Mouse (Mus musculus) lung, embryonic 14.5 days (tissue): ENCODE data around the gene Gatad1. TPM values are rescaled to one million over a fixed set of nuclear protein-coding genes. Genes with fewer than 3 reads are reported as not detected.

Source experiments
- ATAC-seq: fragments of 200-750 bp; cut with Nextera tagmentation; 2 replicates; pipeline ENCODE4 v1.8.0; 2017; ENCODE audit warnings: mild to moderate bottlenecking, moderate TSS enrichment, moderate library complexity; ENCODE audit not compliant: insufficient read depth
- DNase-seq: peaks from one replicate; pipeline ENCODE4 v3.0.0-alpha.2; 2015
- H3K27ac ChIP-seq: fragments of 300-500 bp; sonication (generic); 2 replicates; pipeline ENCODE4 v1.5.1; 2014; ENCODE audit warnings: low read depth, mild to moderate bottlenecking, moderate library complexity
- H3K27me3 ChIP-seq: fragments of 300-500 bp; sonication (generic); 2 replicates; pipeline ENCODE4 v1.6.1; 2014; ENCODE audit warnings: low read length, control low read depth; ENCODE audit not compliant: insufficient read depth
- H3K36me3 ChIP-seq: fragments of 300-500 bp; sonication (generic); 2 replicates; pipeline ENCODE4 v1.6.1; 2014; ENCODE audit warnings: control low read depth; ENCODE audit not compliant: insufficient read depth
- H3K4me1 ChIP-seq: fragments of 300-500 bp; sonication (generic); 2 replicates; pipeline ENCODE4 v1.6.1; 2014; ENCODE audit warnings: antibody characterized with exemption, control low read depth; ENCODE audit not compliant: insufficient read depth
- H3K4me2 ChIP-seq: fragments of 300-500 bp; sonication (generic); 2 replicates; pipeline ENCODE4 v1.6.1; 2014; ENCODE audit warnings: mild to moderate bottlenecking
- H3K4me3 ChIP-seq: fragments of 300-500 bp; sonication (generic); 2 replicates; pipeline ENCODE4 v1.5.1; 2014; ENCODE audit warnings: low read depth, low read length
- H3K9ac ChIP-seq: fragments of 300-500 bp; sonication (generic); 2 replicates; pipeline ENCODE4 v1.6.1; 2014
- H3K9me3 ChIP-seq: fragments of 300-500 bp; sonication (generic); 2 replicates; pipeline ENCODE4 v1.6.1; 2016; ENCODE audit warnings: low read depth, low read length, control low read depth
- CTCF ChIP-seq: IDR thresholded peaks from 2 replicates; pipeline ENCODE4 v1.5.1; 2016; ENCODE audit warnings: antibody characterized with exemption, low read depth
- WGBS: fragments of 180-500 bp; shearing (Covaris S2); extraction: QIAGEN DNeasy Blood & Tissue Kit; methylation state at CpG from one replicate; pipeline ENCODE4 v1.1.7; 2014; 5-methylcytosine and 5-hydroxymethylcytosine counted together
- microRNA-seq: library from miRNA; unstranded; fragments of <30 nt; microRNA quantifications from one replicate; pipeline ENCODE4, GENCODE M21; 2016; ENCODE audit warnings: borderline number of aligned reads
- polyA plus RNA-seq: library from polyadenylated mRNA; unstranded; fragments of >200 nt; fragmentation: Nextera tagmentation; extraction: Ambion mirVana; gene quantifications from 2 replicates; pipeline ENCODE4 v1.2.1, GENCODE M21; 2014

The Gatad1 gene
- polyA plus RNA-seq, 1 experiment from 2014 or later, result 82.6 TPM

GRCm38 (mm10) chr5:3595693-3596398 is 61.1 kb downstream of the Gatad1 start, which contains the start of gene Pex1:
Pex1 (plus strand) TSS chr5:3596066.
- peaks cover 14% of the 10 kb centered on the region for H3K36me3 ChIP-seq
- no peaks in the 10 kb centered on the region for H3K9me3 ChIP-seq
- peak within 1 kb of the TSS; percentile 66 for H3K9ac ChIP-seq
- DNase-seq (peak; percentile 98), ATAC-seq (peak; percentile 98)
- H3K4me3 ChIP-seq, result peak within 1 kb of the TSS; percentile 78
- H3K4me1 ChIP-seq, result no peaks in the 10 kb centered on the region
- H3K27ac ChIP-seq, result peak within 1 kb of the TSS; percentile 33; the same call in 1 of the 2 replicates
- H3K27me3 ChIP-seq, result no peaks in the 10 kb centered on the region
- peak within 1 kb of the TSS; percentile 74 for H3K4me2 ChIP-seq
- under 1% methylated on average over 50 of the region's 50 CpGs for WGBS
- peak; percentile 38 for TF ChIP-seq CTCF

Small RNA genes within 50 kb of the gene (microRNA-seq; reads per million reads assigned to microRNA genes)
- not detected for gene Gm22926
- not detected for gene Gm26238

Other genes starting within 250 kb of the Gatad1 start
- gene Fam133b, start 113.4 kb downstream of the Gatad1 start, polyA plus RNA-seq, result 33.5 and 36.6 TPM in 2 replicates
- gene 1700109H08Rik, start 85.6 kb downstream of the Gatad1 start, polyA plus RNA-seq, result 3.0 and 4.3 TPM in 2 replicates
- gene Pex1, start 61.1 kb downstream of the Gatad1 start, polyA plus RNA-seq, result 11.5 and 12.4 TPM in 2 replicates
- gene Rbm48, start 60.6 kb downstream of the Gatad1 start, polyA plus RNA-seq, result 13.4 and 14.7 TPM in 2 replicates
- not detected in 2 replicates for gene Tmbim7, start 6.0 kb downstream of the Gatad1 start, polyA plus RNA-seq
- 12.2 and 13.2 TPM in 2 replicates for gene Ankib1, start 145.7 kb upstream of the Gatad1 start, polyA plus RNA-seq
- 45.7 and 45.8 TPM in 2 replicates for gene Krit1, start 146.0 kb upstream of the Gatad1 start, polyA plus RNA-seq
- gene Lrrd1, start 188.0 kb upstream of the Gatad1 start, polyA plus RNA-seq, result 0.09 TPM in 1 of 2 replicates, not detected in the other
- gene Mterf1a, start 236.7 kb upstream of the Gatad1 start, polyA plus RNA-seq, result 7.1 and 8.1 TPM in 2 replicates